Mouse (Mus musculus) CH12.LX (cell line): ENCODE data around the gene Fat3.

Experiments used
- CHD2 ChIP-seq: IDR thresholded peaks from 2 replicates; pipeline ENCODE4 v1.6.1; 2011; ENCODE audit warnings: low read length, improper control_type of control experiment
- CTCF ChIP-seq, 2 experiments: IDR thresholded peaks in 1 of 2; conservative IDR thresholded peaks in 1 of 2; 2 replicates each; pipeline ENCODE4 v1.5.1; 2011 to 2012; ENCODE audit warnings: low read depth in 2 of 2, low read length in 2 of 2, improper control_type of control experiment in 1 of 2, inconsistent platforms in 1 of 2, mild to moderate bottlenecking in 1 of 2, moderate library complexity in 1 of 2
- GABPA ChIP-seq: IDR thresholded peaks from 2 replicates; pipeline ENCODE4 v1.6.1; 2012; ENCODE audit warnings: low read depth, low read length, improper control_type of control experiment, inconsistent platforms; ENCODE audit not compliant: insufficient replicate concordance
- HCFC1 ChIP-seq: IDR thresholded peaks from 2 replicates; pipeline ENCODE4 v1.6.1; 2012; ENCODE audit warnings: low read depth, mild to moderate bottlenecking, inconsistent platforms, low read length, improper control_type of control experiment
- KAT2A ChIP-seq: IDR thresholded peaks from 2 replicates; pipeline ENCODE4 v1.6.1; 2012; ENCODE audit warnings: low read length, improper control_type of control experiment, inconsistent platforms; ENCODE audit not compliant: insufficient replicate concordance
- MAZ ChIP-seq: IDR thresholded peaks from 2 replicates; pipeline ENCODE4 v1.6.1; 2012; ENCODE audit warnings: low read depth, mild to moderate bottlenecking, inconsistent platforms, low read length, improper control_type of control experiment, moderate library complexity
- MEF2A ChIP-seq: IDR thresholded peaks from 2 replicates; pipeline ENCODE4 v1.6.1; 2014; ENCODE audit warnings: low read depth, mild to moderate bottlenecking, inconsistent platforms, low read length, improper control_type of control experiment, borderline replicate concordance
- NRF1 ChIP-seq: IDR thresholded peaks from 2 replicates; pipeline ENCODE4 v1.6.1; 2014; ENCODE audit warnings: low read depth, mild to moderate bottlenecking, inconsistent platforms, low read length, improper control_type of control experiment, moderate library complexity
- POLR2A ChIP-seq: IDR thresholded peaks from 2 replicates; pipeline ENCODE4 v1.6.1; 2011; ENCODE audit warnings: low read depth, mild to moderate bottlenecking, improper control_type of control experiment, low read length
- POLR2AphosphoS2 ChIP-seq: IDR thresholded peaks from 2 replicates; pipeline ENCODE4 v1.6.1; 2011; ENCODE audit warnings: low read depth, low read length, improper control_type of control experiment
- SIN3A ChIP-seq: IDR thresholded peaks from 2 replicates; pipeline ENCODE4 v1.6.1; 2012; ENCODE audit warnings: low read length, improper control_type of control experiment, inconsistent platforms
- USF1 ChIP-seq: IDR thresholded peaks from 2 replicates; pipeline ENCODE4 v1.6.1; 2014; ENCODE audit warnings: low read depth, mild to moderate bottlenecking, inconsistent platforms, low read length, improper control_type of control experiment
- ZC3H11A ChIP-seq: IDR thresholded peaks from 2 replicates; pipeline ENCODE4 v1.6.1; 2012; ENCODE audit warnings: low read depth, mild to moderate bottlenecking, inconsistent platforms, low read length, improper control_type of control experiment
- ZNF384 ChIP-seq: IDR thresholded peaks from 2 replicates; pipeline ENCODE4 v1.6.1; 2012; ENCODE audit warnings: low read depth, low read length, improper control_type of control experiment, inconsistent platforms

DNA sequence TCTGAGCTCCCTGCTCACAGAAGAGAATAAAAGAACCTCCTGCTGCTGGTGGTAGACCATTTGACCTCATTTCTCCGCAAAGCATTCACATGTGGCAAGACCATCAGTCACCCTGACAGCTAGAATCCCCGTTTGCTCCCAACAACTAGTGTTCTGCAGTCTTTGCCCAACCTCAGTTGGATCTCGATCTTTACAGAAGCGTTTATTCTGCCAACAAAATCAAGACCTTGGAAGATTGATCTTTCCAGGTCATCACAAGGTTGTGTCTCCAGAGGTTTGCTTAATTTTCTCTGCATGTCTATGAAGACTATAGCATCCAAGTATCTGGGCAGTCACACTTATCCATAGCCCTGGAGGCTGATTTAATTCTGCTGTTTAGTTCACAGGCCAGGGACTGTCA, 111.9 kb downstream of the Fat3 start:
- no peak for TF ChIP-seq CHD2
- TF ChIP-seq ZNF384: no peak
- TF ChIP-seq MAZ: no peak
- no peak for TF ChIP-seq CTCF (conservative IDR thresholded peaks at IDR 0.05 in 1 of 2, IDR thresholded peaks at IDR 0.05 in 1 of 2; ENCODE audit: low read depth in 2 of 2, low read length in 2 of 2)
- no peak for TF ChIP-seq SIN3A
- TF ChIP-seq MEF2A: no peak
- TF ChIP-seq ZC3H11A: no peak
- no peak for TF ChIP-seq POLR2A
- TF ChIP-seq NRF1: no peak
- TF ChIP-seq USF1: no peak
- no peak for TF ChIP-seq HCFC1
- TF ChIP-seq KAT2A: no peak
- TF ChIP-seq GABPA: no peak
- no peak for TF ChIP-seq POLR2AphosphoS2
